Mouse (Mus musculus): Measurements from ENCODE around the gene Plcb3.

- no peak for TF ChIP-seq CTCF (IDR thresholded peaks at IDR 0.05)
- TF ChIP-seq EP300 (IDR thresholded peaks at IDR 0.05), result no peak
Observed at GRCm38 (mm10) chr19:7017541-7018457, 41.5 kb upstream of the Plcb3 start.
